In the genomic region with DNA sequence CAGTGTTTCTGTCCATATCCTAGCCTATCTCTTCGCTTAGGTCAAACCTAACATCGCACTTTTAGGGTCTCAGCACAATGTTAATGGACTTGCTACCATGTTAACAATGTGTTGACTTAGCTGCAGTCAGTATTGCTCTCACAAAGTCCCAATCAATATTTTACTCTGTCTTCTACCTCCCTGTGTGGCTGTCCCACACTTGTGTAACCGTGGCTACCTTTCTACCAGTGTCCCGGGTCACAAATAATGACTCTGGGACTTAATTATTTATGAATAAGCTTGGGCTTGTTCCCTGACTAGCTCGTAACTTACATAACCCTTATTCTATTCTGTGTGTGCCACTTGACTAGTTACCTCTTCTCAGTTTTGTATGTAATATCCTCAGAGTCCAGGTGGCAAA, we compare ENCODE assay signal across 19 mouse cellular contexts. TPM values are rescaled to one million over a fixed set of nuclear protein-coding genes. Genes with fewer than 3 reads are reported as not detected.
A peak's percentile ranks its signal among the peaks of the same experiment; 100 is the strongest.
DNase-seq lines count a peak whose midpoint lies in the region; ATAC-seq and TF ChIP-seq lines count a peak whose summit lies in the region.
"Had no signal": no experiment of that assay in that cellular context is flagged by ENCODE, and none has a peak within 500 bp of the region (broad histone marks: within the 10 kb centered on the region; RNA-seq: fewer than 3 reads in every experiment).

No protein-coding gene starts in this region.

- H3K27ac ChIP-seq in liver, adult 2 months (replicated peaks; ENCODE audit: insufficient read depth, low read depth, low read length) = no peak overlapping the region
- H3K27ac ChIP-seq in liver, postnatal 0 days (ENCODE audit: low read depth) = no peak overlapping the region
- no peak overlapping the region for H3K27ac ChIP-seq in liver, embryonic 12.5 days

- H3K4me1 ChIP-seq in liver, adult 2 months (ENCODE audit: control insufficient read depth, insufficient read depth, low read length) = peaks cover 2% of the 10 kb centered on the region; the same call in 1 of the 2 replicates
- H3K4me1 ChIP-seq in liver, postnatal 0 days (ENCODE audit: insufficient read depth) = 0 out of 2 replicates have a peak, but pooled peaks cover 2% of the 10 kb centered on the region
- H3K4me1 ChIP-seq in liver, embryonic 12.5 days = no peaks in the 10 kb centered on the region

- no peak for TF ChIP-seq CTCF in liver, adult 2 months (IDR thresholded peaks at IDR 0.05; ENCODE audit: low read depth, low read length)
- no peak for TF ChIP-seq CTCF in liver, postnatal 0 days (IDR thresholded peaks at IDR 0.05; ENCODE audit: low read depth)

- TF ChIP-seq EP300 in liver, postnatal 0 days (IDR thresholded peaks at IDR 0.05; ENCODE audit: low read depth) = no peak

- DNase-seq in liver, adult 2 months (ENCODE audit: extremely low read depth, low read depth, low spot score) = peak; percentile 70
- no peak for DNase-seq in liver
- no peak for DNase-seq in liver, postnatal 0 days
- DNase-seq: adrenal gland, adult 2 months; adrenal gland, adult 8-10 months; adrenal gland, postnatal 10 days; adrenal gland, postnatal 14 days; adrenal gland, postnatal 25 days; adrenal gland, postnatal 36 days; B cell, adult 2 months; cerebellum, adult 11 months; cerebellum, adult 11-12 months; cerebellum, adult 18-20 months had no signal

- H3K9ac ChIP-seq in liver, adult 2 months (ENCODE audit: low read depth, low read length) = no peak overlapping the region
- no peak overlapping the region for H3K9ac ChIP-seq in liver, postnatal 0 days (replicated peaks)
- H3K9ac ChIP-seq in liver, embryonic 12.5 days = no peak overlapping the region

- no peak overlapping the region for H3K4me3 ChIP-seq in liver, adult 2 months (ENCODE audit: insufficient read depth, low read depth, low read length)
- H3K4me3 ChIP-seq in liver, postnatal 0 days (ENCODE audit: low read depth, low read length) = no peak overlapping the region
- no peak overlapping the region for H3K4me3 ChIP-seq in liver, embryonic 12.5 days

- no peaks in the 10 kb centered on the region for H3K27me3 ChIP-seq in liver, adult 2 months (ENCODE audit: control insufficient read depth, insufficient read depth, low read length)
- H3K27me3 ChIP-seq in liver, postnatal 0 days (ENCODE audit: insufficient read depth, low read length) = no peaks in the 10 kb centered on the region
- H3K27me3 ChIP-seq in liver, embryonic 12.5 days (replicated peaks) = peaks cover 9% of the 10 kb centered on the region
- H3K27me3 ChIP-seq: CH12.LX, Patski had no signal

- no peaks in the 10 kb centered on the region for H3K9me3 ChIP-seq in liver, postnatal 0 days (ENCODE audit: low read length)
- H3K9me3 ChIP-seq in liver, embryonic 12.5 days (replicated peaks) = no peaks in the 10 kb centered on the region
- H3K9me3 ChIP-seq: G1E had no signal

- H3K36me3 ChIP-seq in liver, adult 2 months (ENCODE audit: control insufficient read depth, insufficient read depth, low read length) = no peaks in the 10 kb centered on the region
- no peaks in the 10 kb centered on the region for H3K36me3 ChIP-seq in liver, postnatal 0 days (replicated peaks; ENCODE audit: insufficient read depth, low read length)
- H3K36me3 ChIP-seq in liver, embryonic 12.5 days = no peaks in the 10 kb centered on the region
- H3K36me3 ChIP-seq: G1E had no signal

- no peaks in the 10 kb centered on the region for H3K79me2 ChIP-seq in liver, adult 2 months (ENCODE audit: control insufficient read depth, insufficient read depth, low read length)

- no peak for TF ChIP-seq POLR2A in liver, adult 2 months (IDR thresholded peaks at IDR 0.05; ENCODE audit: extremely low read depth, insufficient read depth, low read length)

- no peak overlapping the region for H3K4me2 ChIP-seq in liver, postnatal 0 days (ENCODE audit: low read depth, low read length)
- no peak overlapping the region for H3K4me2 ChIP-seq in liver, embryonic 12.5 days

- ATAC-seq in liver, postnatal 0 days = peak; percentile 70
- no peak for ATAC-seq in liver, embryonic 12.5 days
- ATAC-seq: activated CD4-positive, CD25-positive, alpha-beta regulatory T cell, adult 4 months; CD4-positive, CD25-positive, alpha-beta regulatory T cell, adult 4 months; Patski had no signal

- 39% methylated on average over 5 of the region's 5 CpGs for whole genome bisulfite sequencing in liver, adult 2 months
- WGBS in liver, postnatal 0 days (ENCODE audit: insufficient replicate concordance) = 71% methylated on average over 5 of the region's 5 CpGs
- 73% methylated on average over 5 of the region's 5 CpGs for WGBS in liver, embryonic 12.5 days (ENCODE audit: insufficient replicate concordance)

RNA-seq across cellular contexts. Expression of a gene that starts 42.1 kb away (rescaled TPM):
- total RNA-seq in liver, adult 2 months (2014; rRNA removed) = 0.37 and 1.3 TPM in 2 replicates
- polyA plus RNA-seq in liver, adult 2 months (2012; rRNA removed) = 0.80 and 2.2 TPM in 2 replicates
- 0.36 and 0.52 TPM in 2 replicates for polyA plus RNA-seq in liver, postnatal 0 days (2015; fragmentation: Nextera tagmentation; extraction: Ambion mirVana)
- polyA plus RNA-seq in liver, embryonic 12.5 days (2016; fragmentation: Nextera tagmentation; extraction: Ambion mirVana) = 1.5 and 1.7 TPM in 2 replicates
- total RNA-seq: CH12.LX had no signal
- polyA plus RNA-seq: activated CD4-positive, CD25-positive, alpha-beta regulatory T cell, adult 4 months; CD4-positive, CD25-positive, alpha-beta regulatory T cell, adult 4 months had no signal
